Mouse (Mus musculus) T-helper 17 cell (primary cell): Measurements from ENCODE around the gene Tmem242.

Source experiments
- in situ Hi-C, 2 experiments: fragments of 300-600 bp; cut with MboI, MseI; formaldehyde crosslinking; loops; 1 replicate in 1 of 2; 2 replicates in 1 of 2; pipeline ENCODE4 v1.15.1; 2025; ENCODE audit warnings: high pct_unique_total_duplicates in 2 of 2

Gene Tmem242

DNA sequence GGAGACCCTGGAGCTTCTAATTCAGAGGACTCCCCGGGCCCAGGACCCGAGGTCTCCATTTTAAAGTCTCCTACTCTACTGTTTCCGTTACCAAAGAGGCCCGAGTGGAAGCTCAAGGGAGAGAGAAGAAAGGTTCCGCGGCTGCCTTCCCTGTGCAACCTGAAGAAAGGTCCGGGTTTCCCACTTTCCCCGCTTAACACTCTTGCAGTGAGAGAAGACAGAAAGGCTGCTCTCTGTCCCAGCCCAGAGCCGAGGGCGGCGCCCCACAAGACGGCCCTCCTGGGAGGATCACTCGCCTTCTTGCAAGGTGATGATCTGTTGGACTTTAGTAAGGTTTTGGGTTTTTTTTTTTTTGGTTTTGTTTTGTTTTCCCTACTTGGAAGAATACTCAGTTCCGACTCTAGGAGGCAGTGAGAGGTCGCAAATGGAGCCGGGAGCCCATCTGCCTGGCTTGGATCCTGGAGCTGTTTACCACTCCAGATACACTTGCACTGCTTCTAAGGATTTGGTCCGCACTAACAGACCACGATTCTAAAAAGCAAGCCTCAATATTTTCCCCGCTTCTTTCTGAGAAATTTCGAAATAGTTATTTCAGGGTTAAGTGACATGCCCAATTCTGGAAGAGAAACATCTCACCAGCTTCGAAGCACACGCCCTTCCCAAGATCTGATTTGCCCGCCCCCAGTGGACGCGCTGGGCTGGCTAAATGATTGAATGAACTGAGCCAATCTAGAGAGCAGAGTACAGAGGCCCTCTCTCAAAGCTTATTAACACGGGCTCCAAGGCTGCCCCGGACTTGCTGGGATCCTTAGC, at the start of gene Tmem242:
Tmem242 (minus strand) TSS at position 101 of the 813 bp plus-strand sequence.
- in situ Hi-C loops = loop anchor here in 1 of 2 experiments (5.0 to 25.0 kb wide), 2 partner anchors 302 to 472 kb away; no protein-coding TSS in a partner anchor

GRCm38 (mm10) chr17:5488156-5488555, 48.1 kb upstream of the Tmem242 start:
- in situ Hi-C loops = no loop called here

DNA sequence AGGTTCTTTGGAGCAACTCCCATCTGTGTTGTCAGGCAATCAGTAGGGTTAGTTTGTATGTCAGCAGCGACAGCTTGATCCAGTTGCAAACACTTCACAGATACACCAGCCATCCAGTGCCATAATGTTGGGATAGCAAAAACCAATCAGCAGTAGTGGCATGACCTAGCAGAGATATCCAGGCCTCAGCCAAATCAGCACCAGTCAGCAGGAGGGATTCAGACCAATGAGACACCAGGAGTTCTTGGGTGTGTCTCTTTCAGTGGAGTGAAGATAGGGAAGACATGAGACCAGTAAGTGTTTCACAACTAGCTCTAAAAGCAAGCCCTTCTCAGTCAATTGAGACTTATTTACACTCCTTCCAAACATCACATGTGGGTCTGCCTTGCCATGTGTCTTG, 44.6 kb upstream of the Tmem242 start:
- in situ Hi-C loops = no loop called here

- in situ Hi-C loops = no loop called here
These were observed 43.4 kb upstream of the Tmem242 start for GRCm38 (mm10) chr17:5483456-5483855.

- in situ Hi-C loops = no loop called here
These were observed 36.1 kb upstream of the Tmem242 start for GRCm38 (mm10) chr17:5475960-5476725.

DNA sequence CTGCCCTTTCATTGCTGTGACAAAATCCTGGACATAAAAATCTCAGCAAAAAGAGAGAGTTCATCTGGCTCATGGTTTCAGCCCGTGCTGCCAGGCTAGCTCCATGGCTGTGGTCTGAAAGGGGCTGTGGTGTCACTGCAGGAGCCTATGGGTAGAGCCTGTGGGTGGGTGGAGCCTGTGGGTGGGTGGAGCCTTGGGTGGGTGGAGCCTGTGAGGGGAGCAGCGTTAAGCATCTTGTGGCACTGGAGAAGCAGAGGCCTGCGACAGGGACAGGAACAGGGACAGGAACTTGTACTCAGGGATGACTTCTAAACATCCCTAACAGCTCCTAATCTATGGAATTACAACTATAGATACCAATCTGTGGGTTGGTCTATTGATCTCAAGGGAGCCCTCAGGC, 32.2 kb upstream of the Tmem242 start:
- in situ Hi-C loops = no loop called here

- in situ Hi-C loops = no loop called here
These were observed 27.1 kb upstream of the Tmem242 start for GRCm38 (mm10) chr17:5467177-5467576.

DNA sequence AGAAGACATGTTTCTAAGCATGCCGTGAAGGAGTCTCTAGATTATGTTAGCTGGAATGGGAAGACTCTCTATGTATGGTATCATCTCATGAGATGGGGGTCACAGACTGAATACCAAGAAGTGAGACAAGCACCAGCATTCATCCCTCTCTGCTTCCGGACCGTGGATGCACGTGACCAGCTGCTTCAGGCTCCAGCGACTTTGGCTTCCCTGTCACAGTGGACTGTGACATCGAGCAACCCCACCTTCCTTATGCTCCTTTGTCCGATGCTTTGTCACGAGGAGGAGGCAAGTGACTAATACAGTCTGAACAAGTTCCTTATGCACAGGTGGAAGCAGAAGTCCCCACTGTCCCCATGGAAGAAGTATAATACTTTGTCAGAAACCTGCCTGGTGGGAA, 26.7 kb upstream of the Tmem242 start:
- in situ Hi-C loops = no loop called here

DNA sequence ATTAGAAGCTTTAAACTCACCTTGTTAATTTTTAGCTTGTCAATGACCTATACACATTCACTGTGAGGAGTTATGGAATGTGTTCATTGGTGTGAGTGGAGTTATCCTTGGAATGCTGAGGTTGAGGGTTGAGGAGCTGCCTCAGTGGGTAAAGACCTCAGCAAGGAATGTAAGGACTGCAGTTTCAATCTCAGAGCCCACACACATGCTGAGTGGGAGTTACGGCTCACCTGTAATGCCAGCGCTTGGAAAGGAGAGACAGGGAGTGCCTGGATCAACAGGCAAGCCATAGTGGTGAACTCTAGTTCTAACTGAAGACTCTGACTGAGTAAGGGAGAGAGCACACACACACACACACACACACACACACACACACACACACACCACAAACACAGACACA, 23.9 kb upstream of the Tmem242 start:
- in situ Hi-C loops = no loop called here

GRCm38 (mm10) chr17:5453657-5454056, 13.6 kb upstream of the Tmem242 start:
- in situ Hi-C loops = no loop called here

DNA sequence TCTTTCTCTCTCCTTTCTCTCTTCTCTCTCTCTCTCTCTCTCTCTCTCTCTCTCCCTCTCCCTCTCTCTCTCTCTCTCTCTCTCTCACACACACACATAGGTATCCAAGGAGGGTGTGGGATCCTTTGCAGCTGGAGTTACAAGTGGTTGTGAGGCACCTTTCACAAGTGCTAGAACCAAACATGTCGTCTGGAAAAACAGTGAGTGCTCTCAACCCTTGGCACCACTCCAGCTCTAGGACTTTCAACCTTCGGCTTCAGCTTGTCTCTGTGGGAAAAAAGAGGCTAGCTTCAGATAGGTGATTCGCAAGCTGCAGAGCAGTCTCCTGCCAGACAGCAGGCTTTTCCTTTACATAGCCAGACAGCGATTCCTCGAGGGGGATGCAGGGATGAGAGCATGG, 3.7 kb upstream of the Tmem242 start:
- in situ Hi-C loops = loop anchor here in 1 of 2 experiments (5.0 to 25.0 kb wide), 2 partner anchors 299 to 469 kb away; no protein-coding TSS in a partner anchor

- in situ Hi-C loops = loop anchor here in 1 of 2 experiments (5.0 to 25.0 kb wide), 2 partner anchors 299 to 469 kb away; no protein-coding TSS in a partner anchor
These were observed 3.2 kb upstream of the Tmem242 start for GRCm38 (mm10) chr17:5443260-5443659.

- in situ Hi-C loops = loop anchor here in 1 of 2 experiments (5.0 to 25.0 kb wide), 2 partner anchors 300 to 470 kb away; no protein-coding TSS in a partner anchor
These were observed 2.3 kb upstream of the Tmem242 start for GRCm38 (mm10) chr17:5442403-5442802.

- in situ Hi-C loops = loop anchor here (5.0 to 25.0 kb wide), 3 partner anchors 303 to 473 kb away; no protein-coding TSS in a partner anchor
These were observed 264 bp downstream of the Tmem242 start for GRCm38 (mm10) chr17:5439831-5440158.

DNA sequence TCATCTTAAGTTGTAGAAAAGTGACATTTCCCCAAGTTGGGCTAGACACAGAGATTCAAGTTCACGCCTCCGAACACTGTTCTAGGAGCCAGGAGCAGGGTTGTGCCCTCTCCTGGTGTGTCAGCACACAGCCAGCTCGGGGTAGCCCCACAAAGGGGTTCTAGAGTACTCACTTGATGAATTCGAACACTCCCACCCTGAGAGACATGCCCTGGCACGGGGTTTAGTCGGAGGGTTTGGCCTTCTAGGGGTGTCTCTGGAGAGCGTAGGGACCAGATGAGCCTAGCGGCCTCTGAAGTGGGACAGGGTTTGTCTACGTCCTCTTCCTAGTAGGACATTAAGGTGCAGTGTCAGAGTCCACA, 10.3 kb downstream of the Tmem242 start:
- in situ Hi-C loops = loop anchor here (5.0 to 25.0 kb wide), 4 partner anchors 103 to 483 kb away; no protein-coding TSS in a partner anchor

GRCm38 (mm10) chr17:5429090-5429771, 10.8 kb downstream of the Tmem242 start:
- in situ Hi-C loops = loop anchor here in 1 of 2 experiments (25.0 kb wide), 1 partner anchor 483 kb away; no protein-coding TSS in a partner anchor

DNA sequence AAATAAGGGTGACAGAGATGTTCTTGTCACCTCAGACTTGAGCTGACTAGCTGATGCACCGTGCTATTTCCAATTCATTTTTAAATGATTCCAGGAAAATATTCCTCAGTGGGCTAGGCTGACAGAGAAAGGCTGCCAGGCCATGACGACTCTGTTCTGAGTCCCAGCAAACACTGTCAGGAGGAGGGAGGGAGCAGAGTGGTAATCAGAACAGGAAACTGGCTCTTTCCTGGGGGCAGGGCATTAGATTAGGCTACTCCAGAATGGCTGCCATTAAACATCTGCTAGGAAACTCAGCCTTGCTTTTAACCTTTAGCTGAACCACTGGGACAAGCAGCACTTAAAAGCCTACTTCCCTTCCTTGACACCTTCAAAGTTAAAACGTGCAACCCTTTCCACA, 14.9 kb downstream of the Tmem242 start:
- in situ Hi-C loops = loop anchor here in 1 of 2 experiments (25.0 kb wide), 1 partner anchor 487 kb away; no protein-coding TSS in a partner anchor

DNA sequence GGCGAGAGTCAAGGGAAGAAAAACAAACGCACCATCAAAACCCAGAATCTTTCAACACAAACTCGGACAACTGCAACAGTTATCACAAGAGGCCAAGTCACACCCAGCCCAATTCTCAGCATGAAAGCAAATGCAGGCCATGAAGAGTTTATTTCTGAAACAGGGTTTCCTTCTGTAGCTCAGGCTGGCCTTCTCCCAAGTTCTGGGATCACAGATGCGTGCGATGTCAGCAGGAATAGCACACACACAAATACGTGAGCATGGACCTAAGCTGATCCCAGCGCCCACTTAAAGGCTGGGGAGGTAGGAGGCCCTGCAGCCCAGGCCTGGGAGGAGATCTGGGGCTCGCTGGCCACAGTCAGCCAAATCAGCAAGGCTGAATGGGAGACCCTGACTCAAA, 15.9 kb downstream of the Tmem242 start:
- in situ Hi-C loops = no loop called here

GRCm38 (mm10) chr17:5421835-5422234, 18.2 kb downstream of the Tmem242 start:
- in situ Hi-C loops = no loop called here

DNA sequence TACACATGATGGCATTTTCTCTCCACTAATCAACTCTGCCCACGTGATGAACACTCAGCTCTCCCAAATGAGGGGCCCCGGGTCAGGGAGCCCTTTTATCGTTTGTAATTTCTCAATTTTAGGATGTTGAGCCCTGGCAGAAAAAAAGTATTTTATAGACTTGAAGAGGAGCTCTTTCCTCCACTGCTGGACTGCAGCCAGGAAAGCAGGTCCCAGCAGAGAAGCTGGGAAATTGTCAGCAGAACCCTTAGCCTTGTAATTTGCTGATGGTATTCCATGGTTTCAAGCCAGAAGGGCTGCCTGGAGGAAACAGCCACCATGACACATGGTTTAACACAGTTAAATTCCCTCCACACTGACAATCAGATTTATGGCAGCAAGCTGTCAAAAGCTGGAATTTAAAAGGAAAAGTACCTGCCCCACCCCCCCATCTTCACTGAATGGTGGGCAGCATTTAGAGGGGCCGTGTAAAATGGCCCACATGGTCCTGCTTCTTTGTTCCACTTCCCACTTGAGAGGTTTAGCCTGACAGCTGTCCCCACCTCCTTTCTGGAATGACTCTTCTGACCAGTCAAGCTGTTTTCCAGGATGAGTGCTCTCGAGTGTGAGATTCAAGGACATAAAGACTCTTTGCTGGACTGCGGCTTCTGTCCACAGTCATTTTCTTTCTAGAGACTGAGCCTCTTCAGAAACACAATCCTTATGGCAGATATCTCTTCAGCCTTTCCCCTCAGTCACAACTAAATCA, 20.1 kb downstream of the Tmem242 start:
- in situ Hi-C loops = no loop called here

DNA sequence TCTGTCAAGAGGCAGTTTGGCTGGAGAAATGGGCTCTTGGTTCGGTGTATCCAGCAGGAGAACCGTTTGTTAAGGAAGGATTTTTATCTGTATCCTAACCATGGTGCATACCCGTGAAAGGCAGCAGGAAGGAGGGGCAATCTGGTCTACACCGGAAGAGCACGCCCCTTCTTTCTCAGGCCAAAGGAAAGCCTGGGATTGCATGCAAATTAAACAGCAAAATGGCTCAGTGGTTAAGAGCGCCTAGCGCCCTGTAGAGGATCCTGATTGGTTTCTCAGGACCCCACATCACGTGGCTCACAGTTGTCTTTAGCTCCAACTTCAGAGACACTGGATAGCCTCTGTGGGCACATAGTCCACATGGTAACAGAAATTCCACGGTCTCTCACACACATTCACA, 21.0 kb downstream of the Tmem242 start:
- in situ Hi-C loops = no loop called here
